Mouse (Mus musculus) lung, postnatal 0 days (tissue): ENCODE results near the gene Mageh1.
"Not testable (repeated sequence)": the region's sequence is repeated elsewhere in the genome, so short reads cannot be mapped to it uniquely, and the experiment has no call there.

Source experiments
- CTCF ChIP-seq: IDR thresholded peaks from 2 replicates; pipeline ENCODE4 v1.5.1; 2016; ENCODE audit warnings: antibody characterized with exemption, mild to moderate bottlenecking
- EP300 ChIP-seq: IDR thresholded peaks from 2 replicates; pipeline ENCODE4 v1.6.1; 2016; ENCODE audit warnings: antibody characterized with exemption, mild to moderate bottlenecking, control low read depth

DNA sequence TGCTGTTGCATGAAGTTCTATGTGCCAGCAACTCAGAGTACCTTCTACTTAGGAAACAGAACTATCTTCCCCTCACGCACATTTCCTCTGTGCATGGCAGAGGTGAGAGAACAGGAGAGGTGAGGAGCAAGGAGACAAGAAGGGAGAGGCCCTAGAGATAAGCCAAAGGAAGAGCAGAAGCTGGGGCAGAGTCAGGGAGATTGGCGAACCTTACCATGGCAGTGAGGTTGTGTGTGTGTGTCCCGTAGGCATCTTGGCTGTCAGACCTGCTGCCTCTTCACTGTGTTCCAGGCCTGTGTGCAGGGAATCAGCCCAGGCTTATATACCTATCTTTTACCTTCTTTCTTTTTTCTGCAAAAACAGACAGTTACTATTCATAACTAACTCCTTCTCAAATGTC lies 11.7 kb downstream of the Mageh1 start:
- TF ChIP-seq CTCF, EP300: not testable (repeated sequence)
